8 mouse cellular contexts compared by ENCODE assay signal in the genomic region with DNA sequence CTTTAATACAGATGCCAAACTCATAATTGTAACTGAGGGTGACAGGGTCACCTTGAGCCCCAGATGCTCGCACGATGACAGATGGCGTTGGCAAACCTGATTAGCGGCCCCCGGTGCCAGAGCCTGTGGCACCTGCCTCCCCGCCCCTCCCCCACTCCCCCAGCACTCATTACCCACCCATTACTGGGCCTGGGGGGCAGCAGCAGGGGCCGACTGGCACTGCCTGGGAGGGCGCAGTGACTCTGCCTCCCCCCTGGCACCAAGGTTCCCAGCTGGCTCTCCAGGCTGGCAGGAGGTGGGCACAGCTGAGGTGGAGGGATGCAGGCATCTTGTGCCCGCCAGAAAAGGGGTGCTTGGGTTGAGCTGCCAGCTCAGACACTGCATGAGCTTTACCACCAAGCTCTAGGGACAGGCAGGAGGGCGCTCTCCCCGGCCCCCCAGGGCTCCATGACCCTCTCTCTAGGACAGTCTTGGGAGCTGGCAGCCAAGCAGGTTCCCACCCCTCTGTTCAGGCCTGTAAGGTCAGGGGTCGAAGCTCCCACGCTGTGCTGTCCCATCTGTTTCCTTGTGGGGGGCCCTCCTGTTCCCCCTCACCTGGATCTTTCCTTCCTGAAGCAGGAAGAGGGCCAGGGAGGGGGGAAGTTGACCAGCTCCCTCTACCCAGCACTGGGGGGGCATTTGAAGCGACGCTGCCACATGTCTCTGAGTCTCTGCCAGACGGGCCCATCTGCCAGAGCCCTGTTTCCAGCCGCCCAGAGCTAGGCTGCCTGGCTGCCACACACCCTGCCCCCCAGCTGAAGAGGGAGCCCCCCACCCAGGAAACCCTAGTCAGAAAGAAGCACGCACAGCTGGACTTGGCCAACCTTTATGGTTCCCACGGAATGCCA. TPM values are rescaled to one million over a fixed set of nuclear protein-coding genes. Genes with fewer than 3 reads are reported as not detected.
DNase-seq lines count a peak whose midpoint lies in the region; ATAC-seq and TF ChIP-seq lines count a peak whose summit lies in the region.

No protein-coding gene starts in this region.

- H3K4me3 ChIP-seq in embryonic facial prominence, embryonic 13.5 days = no peak overlapping the region
- H3K4me3 ChIP-seq in embryonic facial prominence, embryonic 10.5 days = no peak overlapping the region
- H3K4me3 ChIP-seq in lung, embryonic 16.5 days (ENCODE audit: low read length) = no peak overlapping the region
- no peak overlapping the region for H3K4me3 ChIP-seq in forebrain, embryonic 16.5 days (replicated peaks; ENCODE audit: low read length)
- H3K4me3 ChIP-seq in midbrain, postnatal 0 days (ENCODE audit: low read depth, low read length) = no peak overlapping the region

- H3K9me3 ChIP-seq in embryonic facial prominence, embryonic 13.5 days = no peaks in the 10 kb centered on the region
- H3K9me3 ChIP-seq in embryonic facial prominence, embryonic 10.5 days = no peaks in the 10 kb centered on the region
- H3K9me3 ChIP-seq in lung, embryonic 16.5 days (ENCODE audit: control insufficient read depth, low read length) = no peaks in the 10 kb centered on the region
- H3K9me3 ChIP-seq in forebrain, embryonic 16.5 days (ENCODE audit: control insufficient read depth, low read length) = no peaks in the 10 kb centered on the region
- H3K9me3 ChIP-seq in midbrain, postnatal 0 days (ENCODE audit: low read length) = no peaks in the 10 kb centered on the region

- no peaks in the 10 kb centered on the region for H3K36me3 ChIP-seq in embryonic facial prominence, embryonic 13.5 days
- H3K36me3 ChIP-seq in embryonic facial prominence, embryonic 10.5 days (replicated peaks) = no peaks in the 10 kb centered on the region
- H3K36me3 ChIP-seq in lung, embryonic 16.5 days (ENCODE audit: control insufficient read depth, insufficient read depth, low read length) = no peaks in the 10 kb centered on the region
- no peaks in the 10 kb centered on the region for H3K36me3 ChIP-seq in forebrain, embryonic 16.5 days (ENCODE audit: control insufficient read depth, insufficient read depth)
- no peaks in the 10 kb centered on the region for H3K36me3 ChIP-seq in midbrain, postnatal 0 days (ENCODE audit: insufficient read depth, low read length)

- H3K27ac ChIP-seq in embryonic facial prominence, embryonic 13.5 days = no peak overlapping the region
- no peak overlapping the region for H3K27ac ChIP-seq in embryonic facial prominence, embryonic 10.5 days (replicated peaks)
- no peak overlapping the region for H3K27ac ChIP-seq in lung, embryonic 16.5 days (ENCODE audit: low read length)
- peak overlapping the region; percentile 90 for H3K27ac ChIP-seq in forebrain, embryonic 16.5 days (ENCODE audit: low read length)
- no peak overlapping the region for H3K27ac ChIP-seq in midbrain, postnatal 0 days (ENCODE audit: low read depth, low read length)

- DNase-seq in embryonic facial prominence, embryonic 10.5 days (ENCODE audit: low spot score) = no peak
- no peak for DNase-seq in lung, postnatal 4 days
- peak; percentile 74 for DNase-seq in midbrain, postnatal 0 days (ENCODE audit: low spot score)
- no peak for DNase-seq in spleen, adult 12 weeks (ENCODE audit: low spot score)
- DNase-seq in urinary bladder, postnatal 14 days (ENCODE audit: low spot score) = no peak

- peaks cover 37% of the 10 kb centered on the region for H3K27me3 ChIP-seq in embryonic facial prominence, embryonic 13.5 days
- peaks cover 75% of the 10 kb centered on the region for H3K27me3 ChIP-seq in embryonic facial prominence, embryonic 10.5 days (replicated peaks; ENCODE audit: low read depth, poor library complexity, severe bottlenecking)
- H3K27me3 ChIP-seq in lung, embryonic 16.5 days (ENCODE audit: control insufficient read depth, insufficient read depth, low read depth, low read length) = no peaks in the 10 kb centered on the region; the same call in 1 of the 2 replicates
- H3K27me3 ChIP-seq in forebrain, embryonic 16.5 days (replicated peaks; ENCODE audit: control insufficient read depth, insufficient read depth, low read length) = no peaks in the 10 kb centered on the region
- H3K27me3 ChIP-seq in midbrain, postnatal 0 days (ENCODE audit: insufficient read depth, low read length) = no peaks in the 10 kb centered on the region

- H3K4me2 ChIP-seq in embryonic facial prominence, embryonic 13.5 days = no peak overlapping the region
- no peak overlapping the region for H3K4me2 ChIP-seq in lung, embryonic 16.5 days (ENCODE audit: low read depth, low read length)
- H3K4me2 ChIP-seq in forebrain, embryonic 16.5 days (ENCODE audit: low read length) = peak overlapping the region; percentile 21
- H3K4me2 ChIP-seq in midbrain, postnatal 0 days (ENCODE audit: low read depth, low read length, poor library complexity, severe bottlenecking) = no peak overlapping the region

- no peak for TF ChIP-seq CTCF in midbrain, postnatal 0 days (IDR thresholded peaks at IDR 0.05)

- peaks cover 21% of the 10 kb centered on the region for H3K4me1 ChIP-seq in embryonic facial prominence, embryonic 13.5 days
- H3K4me1 ChIP-seq in embryonic facial prominence, embryonic 10.5 days = peaks cover 20% of the 10 kb centered on the region
- H3K4me1 ChIP-seq in lung, embryonic 16.5 days (replicated peaks; ENCODE audit: control insufficient read depth, insufficient read depth, low read length) = peaks cover 15% of the 10 kb centered on the region
- H3K4me1 ChIP-seq in forebrain, embryonic 16.5 days (replicated peaks; ENCODE audit: control insufficient read depth, insufficient read depth, low read length) = peaks cover 39% of the 10 kb centered on the region
- H3K4me1 ChIP-seq in midbrain, postnatal 0 days (ENCODE audit: insufficient read depth, low read length) = no peaks in the 10 kb centered on the region

- peak overlapping the region; percentile 47; the same call in 1 of the 2 replicates for H3K9ac ChIP-seq in embryonic facial prominence, embryonic 13.5 days
- H3K9ac ChIP-seq in lung, embryonic 16.5 days (ENCODE audit: low read length) = 0 out of 2 replicates have a peak overlapping the region, but pooled peaks have one; percentile 26
- peak overlapping the region; percentile 2 for H3K9ac ChIP-seq in forebrain, embryonic 16.5 days (replicated peaks; ENCODE audit: low read depth, low read length)
- H3K9ac ChIP-seq in midbrain, postnatal 0 days (replicated peaks; ENCODE audit: low read length, poor library complexity, severe bottlenecking) = no peak overlapping the region; the same call in 1 of the 2 replicates

- WGBS in embryonic facial prominence, embryonic 13.5 days = 41% methylated on average over 19 of the region's 19 CpGs
- WGBS in embryonic facial prominence, embryonic 10.5 days = 49% methylated on average over 19 of the region's 19 CpGs
- 43% methylated on average over 19 of the region's 19 CpGs for WGBS in lung, embryonic 16.5 days
- WGBS in forebrain, embryonic 16.5 days = 19% methylated on average over 18 of the region's 19 CpGs
- 34% methylated on average over 16 of the region's 19 CpGs for WGBS in midbrain, postnatal 0 days

- ATAC-seq in embryonic facial prominence, embryonic 13.5 days (ENCODE audit: insufficient number of reproducible peaks, insufficient read depth, low FRiP score, low TSS enrichment, low read depth) = no peak; the same call in 1 of the 2 replicates
- no peak for ATAC-seq in lung, embryonic 16.5 days (ENCODE audit: low read depth)
- peak; percentile 44 for ATAC-seq in forebrain, embryonic 16.5 days
- peak; percentile 7; the same call in 1 of the 2 replicates for ATAC-seq in midbrain, postnatal 0 days (ENCODE audit: low FRiP score)

RNA-seq across cellular contexts. Expression of a gene that starts 7.8 kb away (rescaled TPM):
- polyA plus RNA-seq in embryonic facial prominence, embryonic 13.5 days (2015; fragmentation: Nextera tagmentation; extraction: Ambion mirVana) = 7.0 TPM in 2 replicates
- polyA plus RNA-seq in embryonic facial prominence, embryonic 10.5 days (2016; fragmentation: Nextera tagmentation; extraction: Ambion mirVana) = 2.8 and 3.0 TPM in 2 replicates
- polyA plus RNA-seq in lung, embryonic 16.5 days (2015; fragmentation: Nextera tagmentation; extraction: Ambion mirVana) = 6.3 and 6.5 TPM in 2 replicates
- 8.2 and 8.7 TPM in 2 replicates for polyA plus RNA-seq in forebrain, embryonic 16.5 days (2015; fragmentation: Nextera tagmentation; extraction: Ambion mirVana)
- total RNA-seq in midbrain, postnatal 0 days (2014; rRNA removed) = 7.6 and 7.7 TPM in 2 replicates
- 12.6 and 14.5 TPM in 2 replicates for polyA plus RNA-seq in midbrain, postnatal 0 days (2015; fragmentation: Nextera tagmentation; extraction: Ambion mirVana)

RNA-seq across cellular contexts. Expression of a gene that starts 14.7 kb away (rescaled TPM):
- 37.0 and 42.9 TPM in 2 replicates for polyA plus RNA-seq in embryonic facial prominence, embryonic 13.5 days (2015; fragmentation: Nextera tagmentation; extraction: Ambion mirVana)
- polyA plus RNA-seq in embryonic facial prominence, embryonic 10.5 days (2016; fragmentation: Nextera tagmentation; extraction: Ambion mirVana) = 0.29 and 0.77 TPM in 2 replicates
- polyA plus RNA-seq in lung, embryonic 16.5 days (2015; fragmentation: Nextera tagmentation; extraction: Ambion mirVana) = 43.9 and 44.6 TPM in 2 replicates
- polyA plus RNA-seq in forebrain, embryonic 16.5 days (2015; fragmentation: Nextera tagmentation; extraction: Ambion mirVana) = 440 and 546 TPM in 2 replicates
- 40.1 and 62.5 TPM in 2 replicates for total RNA-seq in midbrain, postnatal 0 days (2014; rRNA removed)
- polyA plus RNA-seq in midbrain, postnatal 0 days (2015; fragmentation: Nextera tagmentation; extraction: Ambion mirVana) = 41.7 and 53.7 TPM in 2 replicates

RNA-seq across cellular contexts. Expression of a gene that starts 16.5 kb away (rescaled TPM):
- polyA plus RNA-seq in embryonic facial prominence, embryonic 13.5 days (2015; fragmentation: Nextera tagmentation; extraction: Ambion mirVana) = 45.6 and 48.2 TPM in 2 replicates
- polyA plus RNA-seq in embryonic facial prominence, embryonic 10.5 days (2016; fragmentation: Nextera tagmentation; extraction: Ambion mirVana) = 45.2 and 47.3 TPM in 2 replicates
- polyA plus RNA-seq in lung, embryonic 16.5 days (2015; fragmentation: Nextera tagmentation; extraction: Ambion mirVana) = 38.6 and 43.0 TPM in 2 replicates
- 31.3 and 34.3 TPM in 2 replicates for polyA plus RNA-seq in forebrain, embryonic 16.5 days (2015; fragmentation: Nextera tagmentation; extraction: Ambion mirVana)
- 27.5 and 28.2 TPM in 2 replicates for total RNA-seq in midbrain, postnatal 0 days (2014; rRNA removed)
- 42.9 and 45.1 TPM in 2 replicates for polyA plus RNA-seq in midbrain, postnatal 0 days (2015; fragmentation: Nextera tagmentation; extraction: Ambion mirVana)

RNA-seq across cellular contexts. Expression of a gene that starts 25.7 kb away (rescaled TPM):
- 97.1 and 100 TPM in 2 replicates for polyA plus RNA-seq in embryonic facial prominence, embryonic 13.5 days (2015; fragmentation: Nextera tagmentation; extraction: Ambion mirVana)
- 112 and 122 TPM in 2 replicates for polyA plus RNA-seq in embryonic facial prominence, embryonic 10.5 days (2016; fragmentation: Nextera tagmentation; extraction: Ambion mirVana)
- 110 and 120 TPM in 2 replicates for polyA plus RNA-seq in lung, embryonic 16.5 days (2015; fragmentation: Nextera tagmentation; extraction: Ambion mirVana)
- 84.8 and 86.5 TPM in 2 replicates for polyA plus RNA-seq in forebrain, embryonic 16.5 days (2015; fragmentation: Nextera tagmentation; extraction: Ambion mirVana)
- total RNA-seq in midbrain, postnatal 0 days (2014; rRNA removed) = 43.8 and 57.5 TPM in 2 replicates
- polyA plus RNA-seq in midbrain, postnatal 0 days (2015; fragmentation: Nextera tagmentation; extraction: Ambion mirVana) = 83.5 and 88.3 TPM in 2 replicates

RNA-seq across cellular contexts. Expression of a gene that starts 31.9 kb away (rescaled TPM):
- polyA plus RNA-seq in embryonic facial prominence, embryonic 13.5 days (2015; fragmentation: Nextera tagmentation; extraction: Ambion mirVana) = 959 and 1,012 TPM in 2 replicates
- 758 and 801 TPM in 2 replicates for polyA plus RNA-seq in embryonic facial prominence, embryonic 10.5 days (2016; fragmentation: Nextera tagmentation; extraction: Ambion mirVana)
- 980 and 996 TPM in 2 replicates for polyA plus RNA-seq in lung, embryonic 16.5 days (2015; fragmentation: Nextera tagmentation; extraction: Ambion mirVana)
- polyA plus RNA-seq in forebrain, embryonic 16.5 days (2015; fragmentation: Nextera tagmentation; extraction: Ambion mirVana) = 610 and 631 TPM in 2 replicates
- 369 and 436 TPM in 2 replicates for total RNA-seq in midbrain, postnatal 0 days (2014; rRNA removed)
- polyA plus RNA-seq in midbrain, postnatal 0 days (2015; fragmentation: Nextera tagmentation; extraction: Ambion mirVana) = 444 and 445 TPM in 2 replicates

Comparison
In these comparisons a context has a peak if more than half of its experiments do, and no peak if none do; other contexts are left out.
1. RNA of a gene that starts 14.7 kb away (polyA plus RNA-seq): 440 to 546 TPM in forebrain, embryonic 16.5 days, 41.7 to 53.7 TPM in midbrain, postnatal 0 days, 43.9 to 44.6 TPM in lung, embryonic 16.5 days and 37.0 to 42.9 TPM in embryonic facial prominence, embryonic 13.5 days; 0.29 to 0.77 TPM in embryonic facial prominence, embryonic 10.5 days; every median in the first group is over 10 times any median in the second.
2. ATAC-seq: peak in forebrain, embryonic 16.5 days (single experiment) and midbrain, postnatal 0 days (single experiment); none in embryonic facial prominence, embryonic 13.5 days (single experiment) and lung, embryonic 16.5 days (single experiment).